Mouse (Mus musculus) sigmoid colon, adult 10 weeks (tissue): ENCODE data around the gene Gm5624. TPM values are rescaled to one million over a fixed set of nuclear protein-coding genes. Genes with fewer than 3 reads are reported as not detected.

Experiments
- polyA plus RNA-seq: library from polyadenylated mRNA; stranded (reverse); fragments of 350-450 nt; fragmentation: Illumina TruSeq; extraction: RNeasy Lipid Tissue Mini Kit (QIAGEN cat#74804); gene quantifications from one replicate; pipeline ENCODE4 v1.2.3, GENCODE M21; 2014; ENCODE audit warnings: low read depth, low replicate concordance

Gm5624 gene
- polyA plus RNA-seq = not detected

GRCm38 (mm10) chr14:44627737-44628136 lies at the start of gene Gm5624:
TSS of gene Gm5624 (minus strand) at chr14:44627938.

GRCm38 (mm10) chr14:44582853-44583252 lies 44.9 kb downstream of the Gm5624 start, which contains the start of gene Gm8247:
TSS of gene Gm8247 (plus strand) at chr14:44583153.

DNA sequence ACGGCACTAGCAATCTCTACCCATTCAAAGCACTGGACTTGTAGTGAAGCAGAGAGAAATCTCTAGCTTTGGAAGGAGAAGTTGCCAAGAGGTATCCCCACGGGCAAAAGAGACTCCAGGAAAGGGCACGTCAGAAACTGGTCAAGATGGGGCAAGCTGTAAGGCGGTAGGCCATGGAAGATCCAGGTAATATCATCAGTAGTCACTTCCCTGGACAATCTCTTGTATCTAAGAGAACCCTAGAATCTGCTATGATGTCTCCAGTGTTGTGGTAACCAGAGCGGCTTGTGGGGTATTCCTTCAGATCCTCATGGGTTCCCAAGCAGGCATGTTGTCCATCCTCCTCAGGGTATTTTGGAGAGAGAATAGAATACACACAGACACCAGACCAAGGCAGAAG lies 109.8 kb downstream of the Gm5624 start, which contains the start of gene Gm17093:
Gm17093 (plus strand) TSS at position 301 of the 400 bp plus-strand sequence.

Other genes with a start within 250 kb of the Gm5624 start
- gene Gm3371, start 217.2 kb downstream of the Gm5624 start, polyA plus RNA-seq = not detected
- gene Gm8232, start 194.3 kb downstream of the Gm5624 start, polyA plus RNA-seq = not detected
- gene BC061237, start 135.5 kb downstream of the Gm5624 start, polyA plus RNA-seq = not detected
- not detected for gene Gm17093, start 109.7 kb downstream of the Gm5624 start, polyA plus RNA-seq
- not detected for gene Gm8247, start 44.8 kb downstream of the Gm5624 start, polyA plus RNA-seq
- gene Gm8257, start 78.5 kb upstream of the Gm5624 start, polyA plus RNA-seq = not detected
- not detected for gene Gm8267, start 122.4 kb upstream of the Gm5624 start, polyA plus RNA-seq
- not detected for gene Ptgdr, start 231.4 kb upstream of the Gm5624 start, polyA plus RNA-seq